Mouse (Mus musculus) left cerebral cortex, adult 9 months (tissue): ENCODE measurements around the gene Pou5f1.
"Not testable (repeated sequence)": the region's sequence is repeated elsewhere in the genome, so short reads cannot be mapped to it uniquely, and the experiment has no call there.

Source experiments
- DNase-seq, 2 experiments: peaks; one replicate each; pipeline ENCODE4 v3.0.0; 2022; ENCODE audit warnings: low spot score in 2 of 2

The Pou5f1 gene

GRCm38 (mm10) chr17:35505776-35506175 is at the start of gene Pou5f1:
Gene Pou5f1 (plus strand): TSS chr17:35506018.
- no peak for DNase-seq

GRCm38 (mm10) chr17:35458247-35458646 is 47.6 kb upstream of the Pou5f1 start:
- not testable (repeated sequence) for DNase-seq

GRCm38 (mm10) chr17:35460513-35461341 is 45.1 kb upstream of the Pou5f1 start:
- DNase-seq, result not testable (repeated sequence)

- DNase-seq, result not testable (repeated sequence)
Observed at GRCm38 (mm10) chr17:35465651-35466050, 40.2 kb upstream of the Pou5f1 start.

GRCm38 (mm10) chr17:35468936-35469335 is 36.9 kb upstream of the Pou5f1 start:
- not testable (repeated sequence) for DNase-seq

- no peak for DNase-seq
Observed at GRCm38 (mm10) chr17:35469842-35470751, 35.7 kb upstream of the Pou5f1 start, which contains the start of gene H2-Q10. Gene H2-Q10 (plus strand): TSS chr17:35470089.

- DNase-seq, result peak in 1 of 2 experiments; percentile 52
Observed at GRCm38 (mm10) chr17:35484066-35484465, 21.8 kb upstream of the Pou5f1 start.

GRCm38 (mm10) chr17:35485702-35486101 is 20.1 kb upstream of the Pou5f1 start:
- DNase-seq, result no peak

- DNase-seq, result no peak
Observed at GRCm38 (mm10) chr17:35486726-35487125, 19.1 kb upstream of the Pou5f1 start.

- no peak for DNase-seq
Observed at GRCm38 (mm10) chr17:35488041-35488440, 17.8 kb upstream of the Pou5f1 start.

GRCm38 (mm10) chr17:35490320-35490719 is 15.5 kb upstream of the Pou5f1 start:
- no peak for DNase-seq

GRCm38 (mm10) chr17:35497124-35497523 is 8.7 kb upstream of the Pou5f1 start:
- DNase-seq, result no peak

- no peak for DNase-seq
Observed at GRCm38 (mm10) chr17:35502226-35502625, 3.6 kb upstream of the Pou5f1 start.

GRCm38 (mm10) chr17:35502762-35503161 is 3.1 kb upstream of the Pou5f1 start:
- no peak for DNase-seq

- DNase-seq, result no peak
Observed at GRCm38 (mm10) chr17:35503849-35504248, 2.0 kb upstream of the Pou5f1 start.

- no peak for DNase-seq
Observed at GRCm38 (mm10) chr17:35504628-35505481, 963 bp upstream of the Pou5f1 start.

- no peak for DNase-seq
Observed at GRCm38 (mm10) chr17:35506881-35507280, 1.1 kb downstream of the Pou5f1 start.

- no peak for DNase-seq
Observed at GRCm38 (mm10) chr17:35507556-35508260, 1.9 kb downstream of the Pou5f1 start.

GRCm38 (mm10) chr17:35508279-35508678 is 2.5 kb downstream of the Pou5f1 start:
- not testable (repeated sequence) for DNase-seq

- DNase-seq, result peak in 1 of 2 experiments; percentile 32
Observed at GRCm38 (mm10) chr17:35509284-35509683, 3.5 kb downstream of the Pou5f1 start.
